Mouse (Mus musculus) CH12.LX (cell line): Measurements from ENCODE around the gene Hoxd8.

Source experiments
- CTCF ChIP-seq, 2 experiments: IDR thresholded peaks in 1 of 2; conservative IDR thresholded peaks in 1 of 2; 2 replicates each; pipeline ENCODE4 v1.5.1; 2011 to 2012; ENCODE audit warnings: low read depth in 2 of 2, low read length in 2 of 2, improper control_type of control experiment in 1 of 2, inconsistent platforms in 1 of 2, mild to moderate bottlenecking in 1 of 2, moderate library complexity in 1 of 2
- POLR2A ChIP-seq: IDR thresholded peaks from 2 replicates; pipeline ENCODE4 v1.6.1; 2011; ENCODE audit warnings: low read depth, mild to moderate bottlenecking, improper control_type of control experiment, low read length

DNA sequence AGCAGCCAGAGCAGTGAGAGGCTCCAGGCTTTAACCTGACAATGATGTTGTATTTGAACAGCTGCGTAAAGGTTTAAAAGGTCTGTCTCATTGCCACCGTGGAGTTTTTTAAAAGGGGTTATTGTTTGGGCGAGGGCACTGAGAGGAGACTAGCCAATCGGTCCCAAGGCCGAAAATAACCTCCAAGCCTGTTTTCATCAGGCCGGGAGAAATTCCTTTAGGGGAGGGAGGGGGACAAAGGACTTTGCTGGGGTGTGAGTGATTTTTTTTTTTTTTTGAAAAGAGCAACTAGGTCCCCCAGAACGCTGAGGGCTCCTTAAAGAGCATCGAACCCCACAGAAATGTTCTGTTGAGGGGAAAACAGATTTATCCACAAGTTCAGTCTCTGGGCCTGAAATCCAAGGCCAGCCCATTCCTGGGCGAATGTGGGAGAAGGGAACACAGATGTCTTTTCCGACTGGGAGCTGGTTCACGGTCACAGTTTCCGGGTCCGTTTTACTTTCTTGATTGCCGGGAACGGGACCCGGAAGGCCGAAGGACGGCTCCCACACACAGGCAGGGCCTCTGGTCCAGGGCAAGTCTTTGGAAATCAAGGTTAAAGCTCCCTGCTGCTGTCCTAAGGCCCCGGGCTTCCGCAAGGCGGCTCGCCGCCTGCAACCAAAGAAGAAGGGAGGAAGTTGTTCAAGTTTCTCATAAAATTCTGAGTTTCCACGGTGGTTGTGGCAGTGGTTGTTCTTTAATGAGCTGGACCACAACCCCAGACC is 14.7 kb upstream of the Hoxd8 start:
- no peak for TF ChIP-seq CTCF (conservative IDR thresholded peaks at IDR 0.05 in 1 of 2, IDR thresholded peaks at IDR 0.05 in 1 of 2; ENCODE audit: low read depth in 2 of 2, low read length in 2 of 2)
- no peak for TF ChIP-seq POLR2A
